10 mouse cellular contexts compared by ENCODE assay signal in the genomic region with DNA sequence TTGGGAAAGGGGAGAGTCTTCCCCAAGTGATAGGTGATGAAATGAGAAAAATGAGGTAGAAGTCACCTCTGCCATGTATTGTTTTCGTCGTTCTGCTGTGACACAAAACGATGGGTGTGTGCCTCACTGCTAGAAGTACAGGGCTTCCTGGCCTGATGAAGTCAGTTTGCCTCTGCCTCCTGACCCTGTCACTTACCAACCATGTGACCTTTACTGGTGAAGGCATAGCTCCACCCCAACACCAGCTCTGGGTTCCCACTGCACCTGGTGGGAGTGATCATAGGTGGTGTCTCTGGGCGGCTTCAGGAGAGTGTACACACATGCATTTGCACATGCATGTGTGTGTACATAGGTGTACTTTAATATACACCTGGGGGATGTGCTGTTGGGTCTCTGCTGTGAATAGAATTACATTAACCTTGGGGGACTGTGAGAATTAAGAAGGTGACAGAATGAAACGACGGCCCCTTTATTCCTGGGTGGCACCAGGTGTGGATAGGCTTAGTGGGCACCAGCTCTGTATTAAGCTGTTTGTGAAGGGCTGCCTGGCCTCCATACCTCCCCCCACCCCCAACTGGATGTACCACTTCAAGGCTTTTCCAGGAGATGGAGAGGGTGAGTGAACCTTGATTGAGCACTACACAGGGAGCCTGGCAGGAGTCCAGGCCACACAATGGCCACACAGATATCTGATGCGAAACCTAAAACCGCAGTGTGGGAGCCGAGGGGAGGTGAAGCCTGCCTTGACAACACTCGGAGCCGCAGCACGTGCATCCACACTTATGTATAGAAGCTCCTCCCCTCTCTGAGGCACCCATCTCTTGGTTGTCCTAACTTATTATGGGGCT.
A peak's percentile ranks its signal among the peaks of the same experiment; 100 is the strongest.
DNase-seq lines count a peak whose midpoint lies in the region; ATAC-seq and TF ChIP-seq lines count a peak whose summit lies in the region.
"Had no signal": no experiment of that assay in that cellular context is flagged by ENCODE, and none has a peak within 500 bp of the region (broad histone marks: within the 10 kb centered on the region; RNA-seq: fewer than 3 reads in every experiment).

No protein-coding gene starts in this region.

- H3K27me3 ChIP-seq in intestine, embryonic 15.5 days (replicated peaks), result no peaks in the 10 kb centered on the region
- no peaks in the 10 kb centered on the region for H3K27me3 ChIP-seq in intestine, postnatal 0 days (replicated peaks; ENCODE audit: control insufficient read depth, insufficient read depth, low read length)

- peak; percentile 43 for ATAC-seq in intestine, embryonic 15.5 days
- ATAC-seq in intestine, postnatal 0 days, result no peak

- no peak for TF ChIP-seq CTCF in intestine, postnatal 0 days (IDR thresholded peaks at IDR 0.05; ENCODE audit: low read depth)

- no peak overlapping the region for H3K4me2 ChIP-seq in intestine, embryonic 15.5 days (replicated peaks)
- H3K4me2 ChIP-seq in intestine, postnatal 0 days (replicated peaks; ENCODE audit: low read depth), result no peak overlapping the region

- 67% methylated on average over 12 of the region's 12 CpGs for WGBS in intestine, embryonic 15.5 days
- WGBS in intestine, postnatal 0 days, result 69% methylated on average over 12 of the region's 12 CpGs

- no peak overlapping the region for H3K4me3 ChIP-seq in intestine, embryonic 15.5 days (replicated peaks)
- no peak overlapping the region for H3K4me3 ChIP-seq in intestine, postnatal 0 days (ENCODE audit: low read depth, low read length)

- DNase-seq in adrenal gland, postnatal 25 days, result peak; percentile 19
- no peak for DNase-seq in adrenal gland, adult 8-10 months
- DNase-seq in A20 (ENCODE audit: low read depth, low spot score), result peak; percentile 3
- peak; percentile 14 to 47 for DNase-seq in lung, adult 18-20 months
- no peak for DNase-seq in layer of hippocampus, postnatal 25 days (ENCODE audit: extremely low spot score in 1 of 2, low spot score in 1 of 2)
- DNase-seq in cerebellum, postnatal 4 days (ENCODE audit: low spot score in 2 of 2), result no peak
- DNase-seq: thymus, adult 2 months had no signal

- no peaks in the 10 kb centered on the region for H3K4me1 ChIP-seq in intestine, embryonic 15.5 days (replicated peaks)
- no peaks in the 10 kb centered on the region for H3K4me1 ChIP-seq in intestine, postnatal 0 days (replicated peaks; ENCODE audit: control insufficient read depth, insufficient read depth, low read length)

- H3K9ac ChIP-seq in intestine, embryonic 15.5 days, result no peak overlapping the region
- no peak overlapping the region for H3K9ac ChIP-seq in intestine, postnatal 0 days (ENCODE audit: low read depth, low read length)
- H3K9ac ChIP-seq: liver, embryonic 14.5 days had no signal

- H3K9me3 ChIP-seq in intestine, embryonic 15.5 days, result no peaks in the 10 kb centered on the region
- no peaks in the 10 kb centered on the region for H3K9me3 ChIP-seq in intestine, postnatal 0 days (ENCODE audit: control insufficient read depth)

- H3K27ac ChIP-seq in intestine, embryonic 15.5 days, result no peak overlapping the region
- H3K27ac ChIP-seq in intestine, postnatal 0 days (ENCODE audit: low read depth, low read length), result no peak overlapping the region
- H3K27ac ChIP-seq: liver, embryonic 14.5 days had no signal

- H3K36me3 ChIP-seq in intestine, embryonic 15.5 days, result no peaks in the 10 kb centered on the region
- H3K36me3 ChIP-seq in intestine, postnatal 0 days (ENCODE audit: control insufficient read depth, insufficient read depth), result no peaks in the 10 kb centered on the region

Comparison
In these comparisons a context has a peak if more than half of its experiments do, and no peak if none do; other contexts are left out.
1. DNase-seq: peak in adrenal gland, postnatal 25 days (single experiment), A20 (single experiment) and lung, adult 18-20 months (2 of 2); none in adrenal gland, adult 8-10 months (single experiment), layer of hippocampus, postnatal 25 days (0 of 2) and cerebellum, postnatal 4 days (0 of 2).